Mouse (Mus musculus) gonadal fat pad, adult 2 months (tissue): ENCODE measurements around the gene Ciz1. TPM values are rescaled to one million over a fixed set of nuclear protein-coding genes. Genes with fewer than 3 reads are reported as not detected.

Source experiments
- DNase-seq: peaks from one replicate; pipeline ENCODE4 v3.0.0-alpha.2; 2012; ENCODE audit warnings: low read depth
- polyA plus RNA-seq: library from polyadenylated mRNA; depleted of rRNA; stranded (reverse); fragments of >200 nt; gene quantifications from 2 replicates; pipeline ENCODE4 v1.2.3, GENCODE M21; 2012; rRNA removed

Gene Ciz1
- 150 and 154 TPM in 2 replicates for polyA plus RNA-seq

- DNase-seq, result no peak
Measured at GRCm38 (mm10) chr2:32352151-32353006, at the start of gene Ciz1. Gene Ciz1 (plus strand): TSS chr2:32352327.

DNA sequence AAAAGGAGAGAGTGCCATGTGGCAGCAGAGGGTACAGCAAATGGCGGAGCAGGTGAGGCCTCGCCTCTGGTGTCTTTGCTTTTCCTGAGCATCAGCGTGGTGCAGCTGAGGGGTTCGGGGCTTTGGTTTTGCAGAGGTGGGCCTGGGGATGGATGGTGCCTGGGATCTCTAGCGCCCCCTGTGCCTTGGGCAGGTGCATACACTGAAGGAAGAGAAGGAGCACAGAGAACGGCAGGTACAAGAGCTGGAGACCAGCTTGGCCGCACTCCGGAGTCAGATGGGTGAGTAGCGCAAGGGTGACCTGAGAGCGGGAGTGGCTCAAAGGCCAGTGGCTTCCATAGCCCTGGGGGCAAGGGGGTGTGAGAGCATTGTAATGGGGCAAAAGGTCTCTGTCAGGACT, 49.2 kb upstream of the Ciz1 start:
- no peak for DNase-seq

DNA sequence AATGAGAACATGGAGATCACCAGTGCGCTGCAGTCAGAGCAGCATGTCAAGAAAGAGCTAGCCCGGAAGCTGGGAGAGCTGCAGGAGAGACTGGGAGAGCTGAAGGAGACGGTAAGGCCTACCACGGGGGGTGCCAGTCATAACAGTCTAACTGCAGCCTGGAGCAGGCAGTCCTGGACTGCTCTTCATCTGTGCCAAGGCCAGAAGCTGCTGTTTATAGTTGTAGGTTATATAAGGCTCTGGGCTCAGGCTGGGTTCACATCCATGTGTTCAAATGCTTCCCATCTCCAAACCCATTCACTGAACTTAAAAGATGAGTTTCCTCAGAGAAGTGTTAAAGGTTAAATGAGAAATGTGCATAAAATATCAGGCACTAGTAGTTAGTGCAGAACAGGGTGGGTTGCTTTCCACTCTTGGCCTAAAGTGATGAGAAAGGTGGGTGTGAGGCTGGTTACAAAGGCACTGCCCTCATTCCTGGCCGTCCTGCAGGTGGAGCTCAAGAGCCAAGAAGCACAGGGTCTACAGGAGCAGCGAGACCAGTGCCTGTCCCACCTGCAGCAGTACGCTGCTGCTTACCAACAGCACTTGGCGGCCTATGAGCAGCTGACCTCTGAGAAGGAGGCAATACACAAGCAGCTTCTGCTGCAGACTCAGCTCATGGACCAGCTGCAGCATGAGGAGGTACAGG, 47.8 kb upstream of the Ciz1 start:
- no peak for DNase-seq

GRCm38 (mm10) chr2:32305668-32306067, 46.5 kb upstream of the Ciz1 start:
- no peak for DNase-seq

- DNase-seq, result no peak
Measured at GRCm38 (mm10) chr2:32306176-32306575, 46.0 kb upstream of the Ciz1 start.

DNA sequence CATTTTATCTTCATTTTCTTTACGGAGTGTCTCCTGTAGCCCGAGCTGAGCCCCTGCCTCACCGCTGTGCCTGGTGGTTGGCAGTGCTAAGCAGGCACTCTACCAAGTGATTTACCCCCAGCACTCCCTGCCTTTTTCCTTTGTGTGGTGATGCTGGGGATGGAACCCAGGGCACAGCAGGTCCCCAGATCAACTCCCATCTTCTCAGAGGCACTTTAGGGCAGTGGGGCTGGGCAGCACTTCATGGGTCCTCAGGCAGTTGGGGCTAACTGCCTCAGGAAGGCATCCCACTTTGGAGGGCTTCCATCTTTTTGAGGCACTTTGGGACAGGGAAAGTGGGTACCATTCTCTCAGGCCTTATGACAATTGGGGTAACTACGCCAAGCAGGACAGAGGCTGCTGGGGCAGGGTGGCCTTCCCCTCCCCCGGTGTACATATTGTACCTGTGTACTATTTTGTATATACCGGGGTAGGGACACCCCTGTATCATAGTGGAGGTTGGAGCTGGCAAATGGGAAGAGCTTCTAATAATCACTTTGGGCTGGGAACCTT, 44.8 kb upstream of the Ciz1 start:
- no peak for DNase-seq

DNA sequence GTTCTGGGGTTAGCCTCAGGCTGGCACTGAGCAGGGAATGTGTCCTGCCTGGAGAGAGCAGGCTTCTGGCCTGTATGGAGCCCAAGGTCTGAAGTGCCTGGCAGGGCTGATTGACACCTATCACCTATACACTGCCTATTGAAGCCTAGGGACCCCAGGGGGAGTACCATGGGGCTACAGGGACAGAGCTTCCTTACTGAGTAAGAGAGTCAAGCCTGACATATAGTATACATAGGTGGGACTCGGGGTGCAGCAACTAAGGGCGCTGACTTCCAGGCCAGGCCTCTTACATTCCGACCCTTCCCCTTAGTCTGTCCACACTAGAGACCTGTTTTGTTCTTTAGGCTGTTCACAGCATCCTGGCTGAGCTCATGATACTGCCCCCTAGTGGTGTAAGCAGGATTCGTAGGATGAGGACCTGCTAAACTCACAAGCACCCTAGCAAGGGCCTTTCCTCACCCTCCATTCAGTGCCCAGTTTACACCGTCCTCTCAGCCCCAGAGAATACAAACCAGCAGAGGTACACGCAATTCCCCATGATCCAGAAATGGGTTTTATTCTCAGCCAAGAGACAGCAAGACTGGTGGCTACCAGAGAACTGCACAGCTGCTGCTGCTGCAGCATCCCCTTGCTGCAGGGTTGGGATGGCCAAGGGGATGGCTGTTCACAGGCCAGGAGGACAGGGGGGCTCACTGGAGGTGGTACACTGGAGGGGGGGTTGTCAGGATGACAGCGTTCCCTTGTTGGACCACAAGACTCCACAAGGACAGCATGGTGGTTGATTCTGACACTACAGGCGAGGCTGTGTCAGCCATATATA, 44.0 kb upstream of the Ciz1 start:
- no peak for DNase-seq

DNA sequence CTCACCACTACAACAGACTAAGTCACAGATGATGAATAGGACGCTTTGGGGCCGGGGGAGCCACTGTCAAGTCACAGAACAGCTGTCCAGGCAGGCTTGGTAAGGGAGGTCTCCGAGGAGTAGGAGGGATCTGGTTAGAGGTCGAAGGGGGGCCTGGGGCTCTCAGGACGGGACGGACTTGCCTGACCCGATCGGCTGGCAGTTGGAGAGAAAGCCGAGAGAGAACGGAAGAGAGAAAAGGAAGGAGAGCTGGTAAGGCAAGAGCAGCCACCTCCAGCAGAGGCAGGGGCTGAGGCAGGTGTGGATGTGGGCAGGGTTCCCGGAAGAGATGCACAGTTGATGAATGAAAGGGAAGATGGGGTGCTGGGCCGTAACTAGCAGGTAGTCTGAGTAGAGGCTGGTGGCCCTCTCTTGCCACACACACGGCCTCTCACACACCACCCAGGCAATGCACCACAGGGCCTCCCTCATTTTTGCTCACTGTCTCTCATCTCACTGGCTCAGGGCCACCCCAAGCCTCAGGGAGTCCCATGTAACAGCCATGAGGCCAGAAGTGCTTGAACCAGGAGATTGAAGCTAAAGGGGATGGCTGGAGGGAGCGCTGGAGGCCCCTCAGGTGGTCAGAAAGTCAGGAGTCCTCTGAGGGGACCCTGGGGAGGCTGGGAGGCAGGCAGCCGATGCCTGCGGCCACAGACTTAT, 43.1 kb upstream of the Ciz1 start:
- no peak for DNase-seq

GRCm38 (mm10) chr2:32310096-32310845, 41.9 kb upstream of the Ciz1 start:
- no peak for DNase-seq

- no peak for DNase-seq
Measured at GRCm38 (mm10) chr2:32311443-32312317, 40.4 kb upstream of the Ciz1 start.

DNA sequence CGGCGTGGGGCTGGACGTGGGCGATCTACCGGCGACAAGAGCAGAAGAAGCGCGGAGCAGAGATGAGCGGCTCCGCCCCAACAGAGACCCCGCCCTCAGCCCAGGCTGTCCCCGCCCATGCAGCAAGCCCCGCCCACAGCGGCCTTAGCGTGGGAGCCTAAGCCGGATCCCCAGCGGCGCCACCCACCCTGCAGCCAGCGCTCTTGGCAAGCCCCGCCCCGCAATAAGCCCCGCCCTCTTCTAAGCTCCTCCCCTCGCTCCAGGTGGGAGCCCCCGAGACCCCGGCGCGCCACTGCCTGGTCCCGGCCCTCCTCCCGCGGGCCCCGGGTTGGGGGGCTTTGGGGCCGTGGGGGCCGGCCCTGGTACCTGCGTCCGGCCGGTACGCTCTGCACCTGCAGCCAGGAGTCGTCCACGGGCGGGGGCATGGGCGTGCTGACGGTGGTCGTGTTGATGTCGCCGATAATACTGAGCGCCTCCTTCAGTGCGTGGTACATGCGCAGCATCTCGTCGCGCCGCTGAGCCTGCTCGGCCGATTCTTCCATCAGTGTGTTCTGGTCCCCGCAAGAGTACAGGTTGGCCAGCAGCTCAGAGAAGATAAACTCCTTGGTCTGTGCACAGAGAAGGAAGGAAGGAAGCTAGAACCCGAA, 39.7 kb upstream of the Ciz1 start:
- no peak for DNase-seq

DNA sequence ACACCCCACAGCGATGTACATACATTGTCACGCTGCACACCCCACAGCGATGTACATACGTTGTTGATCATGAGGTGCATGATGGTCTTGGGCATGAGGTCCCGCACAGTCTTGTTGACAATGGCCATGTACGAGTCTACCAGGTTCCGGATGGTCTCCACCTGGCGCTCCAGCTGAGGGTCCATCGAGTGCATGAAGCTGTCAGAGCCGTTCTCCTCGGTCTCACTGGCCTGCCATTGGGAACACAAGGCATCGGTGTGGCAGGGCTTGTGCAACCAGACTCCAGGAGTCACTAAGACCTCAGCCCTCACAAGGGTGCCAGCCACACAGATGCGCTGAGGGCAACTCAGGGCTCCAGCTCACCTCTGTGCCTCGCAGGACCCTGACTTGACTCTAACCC, 37.3 kb upstream of the Ciz1 start:
- no peak for DNase-seq

DNA sequence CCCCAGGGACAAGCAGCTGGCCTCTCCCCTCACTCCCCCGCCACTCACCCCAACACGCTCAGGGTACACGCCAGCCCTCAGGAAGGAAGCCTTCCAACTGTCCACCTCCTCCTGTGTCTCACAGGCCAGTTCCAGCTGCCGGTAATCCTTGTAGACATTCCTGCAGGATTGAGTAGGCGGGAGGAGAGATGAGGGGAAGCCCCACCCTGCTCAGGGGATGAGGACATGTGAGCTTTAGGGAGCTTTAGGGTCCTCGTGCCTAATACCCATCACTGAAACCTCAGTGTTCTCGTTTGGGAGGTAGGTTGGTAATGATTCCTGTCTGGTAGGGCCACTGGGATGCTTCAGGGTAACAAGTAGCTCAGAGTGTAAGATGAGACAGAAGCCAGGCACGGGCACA, 36.4 kb upstream of the Ciz1 start:
- no peak for DNase-seq

DNA sequence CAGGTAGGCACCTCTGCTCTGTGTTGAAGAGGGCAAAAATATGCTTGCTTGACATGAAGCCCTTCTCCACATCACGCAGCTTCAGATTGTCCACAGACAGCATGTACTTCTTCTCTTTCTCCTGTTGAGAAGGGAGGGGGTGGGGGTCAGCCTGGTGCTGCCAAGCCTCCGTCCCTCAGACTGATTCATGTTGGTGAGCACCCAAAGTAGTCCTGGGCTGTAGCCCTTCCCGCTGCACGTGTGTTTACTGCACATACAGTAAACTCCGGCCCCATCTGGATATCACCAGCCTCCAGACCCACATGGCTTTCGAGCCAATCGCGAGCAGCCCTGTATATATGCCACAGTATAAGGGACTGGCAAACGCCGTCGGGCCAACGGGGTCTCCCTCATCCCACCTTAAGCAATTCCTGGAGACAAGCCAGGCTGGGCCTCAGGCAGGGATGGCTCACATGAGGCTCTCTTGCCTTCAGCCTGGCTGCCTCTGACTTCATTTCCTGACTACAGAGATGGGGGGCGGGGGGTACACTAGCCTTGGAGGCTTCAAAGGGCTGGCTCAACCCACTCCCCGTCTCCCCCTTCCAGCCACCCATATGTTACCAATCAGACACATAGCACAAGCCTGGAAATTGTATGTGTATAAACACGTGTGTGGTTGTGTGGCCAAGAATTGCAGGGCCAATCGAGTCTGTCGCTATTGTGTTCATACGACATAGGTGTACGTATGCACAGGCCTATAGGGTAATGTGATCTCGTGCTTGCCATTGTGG, 35.1 kb upstream of the Ciz1 start:
- no peak for DNase-seq

DNA sequence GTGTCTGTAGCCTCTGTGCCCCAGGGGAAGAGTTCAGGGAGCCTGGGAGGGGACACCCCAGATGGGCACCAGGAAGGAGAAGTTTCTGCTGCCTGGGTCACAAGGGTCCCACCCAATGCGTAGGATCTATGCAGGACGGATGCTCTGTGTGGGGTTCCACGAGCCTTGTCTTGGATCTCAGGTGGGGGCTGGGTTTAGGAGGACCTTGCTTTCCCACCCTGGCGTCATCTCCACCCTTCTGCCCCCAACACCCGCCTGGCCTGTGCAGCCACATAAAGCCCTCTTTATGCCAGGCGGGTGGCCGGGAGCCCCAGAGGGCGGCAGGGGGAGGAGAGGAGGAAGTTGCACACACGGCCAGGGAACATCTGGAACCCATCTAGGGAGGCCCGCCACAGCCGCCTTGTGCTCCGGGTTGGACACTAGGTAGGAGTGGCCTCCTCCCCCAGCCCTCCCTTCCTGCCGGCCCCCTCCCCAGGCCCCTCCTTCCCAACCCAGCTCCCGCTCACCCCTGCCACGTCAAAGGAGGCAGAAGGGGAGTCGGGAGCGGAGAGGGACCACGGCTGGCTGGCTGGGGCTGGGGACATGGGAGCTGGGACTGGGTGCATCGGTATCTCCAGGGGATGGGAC, 34.2 kb upstream of the Ciz1 start:
- no peak for DNase-seq

GRCm38 (mm10) chr2:32318709-32319585, 33.2 kb upstream of the Ciz1 start:
- no peak for DNase-seq
